Mouse (Mus musculus) neural tube, embryonic 11.5 days (tissue): Measurements from ENCODE around the gene Prss43. TPM values are rescaled to one million over a fixed set of nuclear protein-coding genes. Genes with fewer than 3 reads are reported as not detected.

Experiments used
- ATAC-seq: fragments of 200-750 bp; cut with Nextera tagmentation; 2 replicates; pipeline ENCODE4 v1.8.0; 2017; ENCODE audit warnings: moderate number of reproducible peaks, mild to moderate bottlenecking, moderate TSS enrichment, moderate library complexity; ENCODE audit not compliant: insufficient read depth, low FRiP score, low TSS enrichment
- DNase-seq: peaks from one replicate; pipeline ENCODE4 v3.0.0-alpha.2; 2015; ENCODE audit warnings: low spot score
- H3K27ac ChIP-seq: fragments of 300-500 bp; sonication (generic); 2 replicates; pipeline ENCODE4 v1.5.1; 2014; ENCODE audit warnings: low read depth, mild to moderate bottlenecking, low read length
- H3K27me3 ChIP-seq: fragments of 300-500 bp; sonication (generic); 2 replicates; pipeline ENCODE4 v1.6.1; 2014; ENCODE audit warnings: mild to moderate bottlenecking, low read length, mixed read lengths; ENCODE audit not compliant: control insufficient read depth, insufficient read depth
- H3K36me3 ChIP-seq: fragments of 300-500 bp; sonication (generic); 2 replicates; pipeline ENCODE4 v1.6.1; 2014; ENCODE audit warnings: mild to moderate bottlenecking, low read length, moderate library complexity, mixed read lengths; ENCODE audit not compliant: control insufficient read depth, insufficient read depth
- H3K4me1 ChIP-seq: fragments of 300-500 bp; sonication (generic); 2 replicates; pipeline ENCODE4 v1.6.1; 2014; ENCODE audit warnings: low read length, mixed read lengths; ENCODE audit not compliant: control insufficient read depth, insufficient read depth
- H3K4me2 ChIP-seq: fragments of 300-500 bp; sonication (generic); 2 replicates; pipeline ENCODE4 v1.6.1; 2014; ENCODE audit warnings: low read depth, mild to moderate bottlenecking, moderate library complexity
- H3K4me3 ChIP-seq: fragments of 300-500 bp; sonication (generic); 2 replicates; pipeline ENCODE4 v1.5.1; 2014; ENCODE audit warnings: low read depth, low read length
- H3K9ac ChIP-seq: fragments of 300-500 bp; sonication (generic); 2 replicates; pipeline ENCODE4 v1.6.1; 2014; ENCODE audit warnings: mild to moderate bottlenecking, low read length
- H3K9me3 ChIP-seq: fragments of 300-500 bp; sonication (generic); 2 replicates; pipeline ENCODE4 v1.6.1; 2016; ENCODE audit warnings: low read length; ENCODE audit not compliant: control insufficient read depth
- WGBS: fragments of 180-500 bp; shearing (Covaris S2); extraction: QIAGEN DNeasy Blood & Tissue Kit; methylation state at CpG from one replicate; pipeline ENCODE4 v1.1.7; 2014; 5-methylcytosine and 5-hydroxymethylcytosine counted together
- polyA plus RNA-seq: library from polyadenylated mRNA; unstranded; fragments of >200 nt; fragmentation: Nextera tagmentation; extraction: Ambion mirVana; gene quantifications from 2 replicates; pipeline ENCODE4 v1.2.1, GENCODE M21; 2014

Prss43 gene
- polyA plus RNA-seq, 1 experiment from 2014 or later, result not detected

GRCm38 (mm10) chr9:110875288-110875695 is 48.8 kb downstream of the Prss43 start:
- Histone ChIP-seq H3K4me2 (no peak overlapping the region), H3K27ac (no peak overlapping the region), H3K27me3 (peaks cover 25% of the 10 kb centered on the region), H3K36me3 (no peaks in the 10 kb centered on the region), H3K9ac (no peak overlapping the region), H3K4me1 (peaks cover 21% of the 10 kb centered on the region), H3K4me3 (no peak overlapping the region), H3K9me3 (no peaks in the 10 kb centered on the region)
- DNase-seq (peak; percentile 29), ATAC-seq (peak; percentile 27; the same call in 1 of the 2 replicates)
- 19% methylated on average over 4 of the region's 6 CpGs for WGBS

- Histone ChIP-seq H3K4me2 (no peak overlapping the region), H3K9me3 (no peaks in the 10 kb centered on the region), H3K9ac (no peak overlapping the region), H3K4me1 (peaks cover 21% of the 10 kb centered on the region), H3K36me3 (no peaks in the 10 kb centered on the region), H3K27me3 (peaks cover 37% of the 10 kb centered on the region), H3K27ac (no peak overlapping the region), H3K4me3 (no peak overlapping the region)
- DNase-seq (no peak), ATAC-seq (no peak)
- 84% methylated on average over 1 of the region's 1 CpGs for WGBS
These were observed 50.9 kb downstream of the Prss43 start for GRCm38 (mm10) chr9:110877353-110877752.

GRCm38 (mm10) chr9:110877888-110878287 is 51.4 kb downstream of the Prss43 start:
- no peak for ATAC-seq
- WGBS, result 85% methylated on average over 5 of the region's 5 CpGs
- no peak for DNase-seq
- Histone ChIP-seq H3K4me3 (no peak overlapping the region), H3K4me1 (peaks cover 21% of the 10 kb centered on the region), H3K36me3 (no peaks in the 10 kb centered on the region), H3K27ac (no peak overlapping the region), H3K9ac (no peak overlapping the region), H3K27me3 (peaks cover 37% of the 10 kb centered on the region), H3K4me2 (no peak overlapping the region), H3K9me3 (no peaks in the 10 kb centered on the region)

- Histone ChIP-seq H3K9me3 (no peaks in the 10 kb centered on the region), H3K4me2 (peak within 1 kb of the TSS; percentile 81), H3K4me3 (peak within 1 kb of the TSS; percentile 43), H3K9ac (no peak within 1 kb of the TSS; the same call in 1 of the 2 replicates), H3K36me3 (no peaks in the 10 kb centered on the region), H3K27ac (no peak within 1 kb of the TSS), H3K27me3 (peaks cover 32% of the 10 kb centered on the region), H3K4me1 (peaks cover 12% of the 10 kb centered on the region)
- ATAC-seq (no peak), DNase-seq (no peak)
- 14% methylated on average over 12 of the region's 12 CpGs for WGBS
These were observed 52.9 kb downstream of the Prss43 start, which contains the start of gene Als2cl for GRCm38 (mm10) chr9:110879191-110879920. Gene Als2cl, plus strand, starts transcription at chr9:110879870.

GRCm38 (mm10) chr9:110879998-110880561 is 53.6 kb downstream of the Prss43 start, which contains the start of gene Tmie:
Gene Tmie, minus strand, starts transcription at chr9:110880113.
- DNase-seq, result peak; percentile 42
- H3K27ac ChIP-seq, result no peak within 1 kb of the TSS

GRCm38 (mm10) chr9:110880772-110881171 is 54.3 kb downstream of the Prss43 start:
- H3K9me3 ChIP-seq, result no peaks in the 10 kb centered on the region
- H3K4me1 ChIP-seq, result no peaks in the 10 kb centered on the region
- H3K36me3 ChIP-seq, result no peaks in the 10 kb centered on the region
- ATAC-seq, result no peak
- 72% methylated on average over 4 of the region's 4 CpGs for WGBS
- H3K27me3 ChIP-seq, result peaks cover 32% of the 10 kb centered on the region
- no peak overlapping the region for H3K9ac ChIP-seq
- no peak for DNase-seq
- H3K4me3 ChIP-seq, result no peak overlapping the region
- H3K4me2 ChIP-seq, result peak overlapping the region; percentile 81; the same call in 1 of the 2 replicates
- H3K27ac ChIP-seq, result no peak overlapping the region

More at GRCm38 (mm10) chr9:110879998-110880561, 53.6 kb downstream of the Prss43 start, which contains the start of gene Tmie:
- H3K4me2 ChIP-seq, result peak within 1 kb of the TSS; percentile 81
- peak within 1 kb of the TSS; percentile 43 for H3K4me3 ChIP-seq
- no peaks in the 10 kb centered on the region for H3K36me3 ChIP-seq
- peaks cover 5% of the 10 kb centered on the region for H3K4me1 ChIP-seq
- WGBS, result 1% methylated on average over 57 of the region's 57 CpGs
- no peak within 1 kb of the TSS; the same call in 1 of the 2 replicates for H3K9ac ChIP-seq
- peaks cover 32% of the 10 kb centered on the region for H3K27me3 ChIP-seq
- no peaks in the 10 kb centered on the region for H3K9me3 ChIP-seq
- no peak for ATAC-seq

Other genes with a start within 250 kb of the Prss43 start
- 23.4 and 24.3 TPM in 2 replicates for gene Nradd, start 202.2 kb upstream of the Prss43 start, polyA plus RNA-seq
- gene Nbeal2, start 172.5 kb upstream of the Prss43 start, polyA plus RNA-seq, result 0.87 and 1.1 TPM in 2 replicates
- 131 and 134 TPM in 2 replicates for gene Ccdc12, start 170.2 kb upstream of the Prss43 start, polyA plus RNA-seq
- gene Myl3, start 84.8 kb upstream of the Prss43 start, polyA plus RNA-seq, result 2.9 and 5.3 TPM in 2 replicates
- gene Pth1r, start 79.5 kb upstream of the Prss43 start, polyA plus RNA-seq, result 33.7 and 36.2 TPM in 2 replicates
- not detected in 2 replicates for gene Prss42, start 28.5 kb upstream of the Prss43 start, polyA plus RNA-seq
- gene Prss44, start 12.7 kb upstream of the Prss43 start, polyA plus RNA-seq, result not detected in 2 replicates
- gene Prss45, start 7.9 kb downstream of the Prss43 start, polyA plus RNA-seq, result 0.20 TPM in 1 of 2 replicates, not detected in the other
- not detected in 2 replicates for gene Prss46, start 17.8 kb downstream of the Prss43 start, polyA plus RNA-seq
- gene Prss50, start 31.3 kb downstream of the Prss43 start, polyA plus RNA-seq, result not detected in 2 replicates
- gene Als2cl, start 53.2 kb downstream of the Prss43 start, polyA plus RNA-seq, result 1.1 and 1.4 TPM in 2 replicates
- gene Tmie, start 53.4 kb downstream of the Prss43 start, polyA plus RNA-seq, result 0.32 and 0.70 TPM in 2 replicates
- not detected in 2 replicates for gene Fam240a, start 90.2 kb downstream of the Prss43 start, polyA plus RNA-seq
- gene Tdgf1, start 119.5 kb downstream of the Prss43 start, polyA plus RNA-seq, result not detected in 2 replicates
- gene Lrrc2, start 124.9 kb downstream of the Prss43 start, polyA plus RNA-seq, result 0.15 and 0.51 TPM in 2 replicates
- 0.09 TPM in 1 of 2 replicates, not detected in the other for gene Rtp3, start 163.9 kb downstream of the Prss43 start, polyA plus RNA-seq
- gene Ltf, start 192.6 kb downstream of the Prss43 start, polyA plus RNA-seq, result 0.19 TPM in 1 of 2 replicates, not detected in the other
- 0.54 and 1.6 TPM in 2 replicates for gene Ccrl2, start 230.8 kb downstream of the Prss43 start, polyA plus RNA-seq